Mouse (Mus musculus) macrophage (primary cell): ENCODE data around the gene Bhlha15. TPM values are rescaled to one million over a fixed set of nuclear protein-coding genes. Genes with fewer than 3 reads are reported as not detected.

Experiments
- H3K27ac ChIP-seq: fragments of 350-480 bp; formaldehyde crosslinking; 2 replicates; pipeline ENCODE4 v1.9.0; 2021
- H3K36me3 ChIP-seq: fragments of 350-480 bp; formaldehyde crosslinking; 2 replicates; pipeline ENCODE4 v1.9.0; 2021; ENCODE audit errors: inconsistent target
- H3K4me3 ChIP-seq: fragments of 350-480 bp; formaldehyde crosslinking; 2 replicates; pipeline ENCODE4 v1.9.0; 2021; ENCODE audit errors: inconsistent target
- H3K79me2 ChIP-seq: fragments of 350-480 bp; formaldehyde crosslinking; 2 replicates; pipeline ENCODE4 v1.9.0; 2021; ENCODE audit errors: inconsistent target
- WGBS: methylation state at CpG from one replicate; pipeline ENCODE4 v1.1.7; 2026; ENCODE audit warnings: inconsistent platforms; ENCODE audit not compliant: missing documents; 5-methylcytosine and 5-hydroxymethylcytosine counted together
- polyA plus RNA-seq: library from polyadenylated mRNA; stranded (reverse); fragments of 250-400 nt; gene quantifications from 3 replicates; pipeline ENCODE4 v1.2.4, GENCODE M21; 2018; ENCODE audit warnings: inconsistent platforms
- total RNA-seq, 78 experiments: library from RNA; depleted of rRNA; stranded (reverse); fragments of 250-400 nt; gene quantifications; 1 replicate in 9 of 78; 2 replicates in 24 of 78; 3 replicates in 43 of 78; 4 replicates in 2 of 78; pipeline ENCODE4 v1.2.4; 2018; ENCODE audit warnings: inconsistent platforms in 56 of 78

Bhlha15 gene
- total RNA-seq (2018; cell fraction: chromatin; rRNA removed): under 1 TPM in 7 of 26 experiments, not detected in 19; 0.20 to 0.46 (median 0.26) TPM
- total RNA-seq (2018; cell fraction: cytosol; rRNA removed): under 1 TPM in 2 of 26 experiments, not detected in 24; 0.03 TPM
- under 1 TPM in 3 of 26 experiments, not detected in 23; 0.17 to 0.24 (median 0.18) TPM for total RNA-seq (2018; cell fraction: nucleus; rRNA removed)
- polyA plus RNA-seq: not detected in 3 replicates

GRCm38 (mm10) chr5:144189950-144190583 is at the start of gene Bhlha15:
Gene Bhlha15 (plus strand): TSS chr5:144190286.
- no peak within 1 kb of the TSS for H3K27ac ChIP-seq
- H3K4me3 ChIP-seq: no peak within 1 kb of the TSS
- peaks cover 9% of the 10 kb centered on the region; the same call in 1 of the 2 replicates for H3K36me3 ChIP-seq
- H3K79me2 ChIP-seq: no peaks in the 10 kb centered on the region
- WGBS: 16% methylated on average over 25 of the region's 26 CpGs

- Histone ChIP-seq H3K36me3 (0 out of 2 replicates have a peak, but pooled peaks cover 13% of the 10 kb centered on the region), H3K79me2 (no peaks in the 10 kb centered on the region), H3K4me3 (no peak overlapping the region), H3K27ac (no peak overlapping the region)
- 98% methylated on average over 5 of the region's 5 CpGs for WGBS
Measured at GRCm38 (mm10) chr5:144143531-144143930, 46.6 kb upstream of the Bhlha15 start.

GRCm38 (mm10) chr5:144146898-144147297 is 43.2 kb upstream of the Bhlha15 start:
- Histone ChIP-seq H3K79me2 (no peaks in the 10 kb centered on the region), H3K36me3 (0 out of 2 replicates have a peak, but pooled peaks cover 16% of the 10 kb centered on the region), H3K27ac (no peak overlapping the region), H3K4me3 (no peak overlapping the region)

- Histone ChIP-seq H3K36me3 (0 out of 2 replicates have a peak, but pooled peaks cover 16% of the 10 kb centered on the region), H3K79me2 (no peaks in the 10 kb centered on the region), H3K27ac (no peak overlapping the region), H3K4me3 (no peak overlapping the region)
- WGBS: 96% methylated on average over 4 of the region's 4 CpGs
Measured at GRCm38 (mm10) chr5:144149530-144149929, 40.6 kb upstream of the Bhlha15 start.

- 95% methylated on average over 4 of the region's 4 CpGs for WGBS
- H3K27ac ChIP-seq: no peak overlapping the region
- H3K79me2 ChIP-seq: no peaks in the 10 kb centered on the region
- 0 out of 2 replicates have a peak, but pooled peaks cover 16% of the 10 kb centered on the region for H3K36me3 ChIP-seq
- no peak overlapping the region for H3K4me3 ChIP-seq
Measured at GRCm38 (mm10) chr5:144151270-144151669, 38.8 kb upstream of the Bhlha15 start.

GRCm38 (mm10) chr5:144154528-144154927 is 35.6 kb upstream of the Bhlha15 start:
- 28% methylated on average over 7 of the region's 7 CpGs for WGBS
- Histone ChIP-seq H3K4me3 (no peak overlapping the region), H3K27ac (no peak overlapping the region), H3K79me2 (no peaks in the 10 kb centered on the region), H3K36me3 (no peaks in the 10 kb centered on the region)

- Histone ChIP-seq H3K36me3 (no peaks in the 10 kb centered on the region), H3K4me3 (no peak overlapping the region), H3K79me2 (no peaks in the 10 kb centered on the region), H3K27ac (no peak overlapping the region)
- 82% methylated on average over 3 of the region's 4 CpGs for WGBS
Measured at GRCm38 (mm10) chr5:144158604-144159003, 31.5 kb upstream of the Bhlha15 start.

- WGBS: 95% methylated on average over 6 of the region's 8 CpGs
- no peaks in the 10 kb centered on the region for H3K79me2 ChIP-seq
- H3K4me3 ChIP-seq: no peak overlapping the region
- no peaks in the 10 kb centered on the region for H3K36me3 ChIP-seq
- no peak overlapping the region for H3K27ac ChIP-seq
Measured at GRCm38 (mm10) chr5:144159137-144159536, 30.9 kb upstream of the Bhlha15 start.

- Histone ChIP-seq H3K4me3 (no peak overlapping the region), H3K79me2 (no peaks in the 10 kb centered on the region), H3K36me3 (no peaks in the 10 kb centered on the region), H3K27ac (no peak overlapping the region)
- WGBS: 98% methylated on average over 5 of the region's 5 CpGs
Measured at GRCm38 (mm10) chr5:144162080-144162812, 27.8 kb upstream of the Bhlha15 start.

- WGBS: 94% methylated on average over 9 of the region's 10 CpGs
- H3K36me3 ChIP-seq: no peaks in the 10 kb centered on the region
Measured at GRCm38 (mm10) chr5:144162813-144163517, 27.1 kb upstream of the Bhlha15 start.

GRCm38 (mm10) chr5:144165756-144166155 is 24.3 kb upstream of the Bhlha15 start:
- 66% methylated on average over 3 of the region's 3 CpGs for WGBS
- Histone ChIP-seq H3K36me3 (no peaks in the 10 kb centered on the region), H3K27ac (no peak overlapping the region), H3K4me3 (no peak overlapping the region), H3K79me2 (no peaks in the 10 kb centered on the region)

More at GRCm38 (mm10) chr5:144162813-144163517, 27.1 kb upstream of the Bhlha15 start:
- no peak overlapping the region for H3K4me3 ChIP-seq
- H3K79me2 ChIP-seq: no peaks in the 10 kb centered on the region
- H3K27ac ChIP-seq: no peak overlapping the region

GRCm38 (mm10) chr5:144169275-144169975 is 20.7 kb upstream of the Bhlha15 start:
- 96% methylated on average over 8 of the region's 8 CpGs for WGBS
- 0 out of 2 replicates have a peak, but pooled peaks cover 3% of the 10 kb centered on the region for H3K36me3 ChIP-seq
- H3K79me2 ChIP-seq: no peaks in the 10 kb centered on the region
- H3K27ac ChIP-seq: no peak overlapping the region
- H3K4me3 ChIP-seq: no peak overlapping the region

- H3K4me3 ChIP-seq: no peak overlapping the region
- WGBS: 96% methylated on average over 18 of the region's 18 CpGs
- H3K27ac ChIP-seq: no peak overlapping the region
- peaks cover 3% of the 10 kb centered on the region; the same call in 1 of the 2 replicates for H3K36me3 ChIP-seq
- H3K79me2 ChIP-seq: no peaks in the 10 kb centered on the region
Measured at GRCm38 (mm10) chr5:144173648-144174047, 16.4 kb upstream of the Bhlha15 start.

- H3K36me3 ChIP-seq: peaks cover 3% of the 10 kb centered on the region; the same call in 1 of the 2 replicates
- WGBS: 77% methylated on average over 6 of the region's 6 CpGs
- no peaks in the 10 kb centered on the region for H3K79me2 ChIP-seq
- no peak overlapping the region for H3K4me3 ChIP-seq
- H3K27ac ChIP-seq: no peak overlapping the region
Measured at GRCm38 (mm10) chr5:144178216-144178615, 11.9 kb upstream of the Bhlha15 start.
